In genomic region chr15:27669931-27670411, GRCm38 (mm10) we compare ENCODE assay signal across 19 mouse cellular contexts. TPM values are rescaled to one million over a fixed set of nuclear protein-coding genes. Genes with fewer than 3 reads are reported as not detected.
DNase-seq lines count a peak whose midpoint lies in the region; ATAC-seq and TF ChIP-seq lines count a peak whose summit lies in the region.
"Had no signal": no experiment of that assay in that cellular context is flagged by ENCODE, and none has a peak within 500 bp of the region (broad histone marks: within the 10 kb centered on the region; RNA-seq: fewer than 3 reads in every experiment).

No protein-coding gene starts in this region.

- no peaks in the 10 kb centered on the region for H3K27me3 ChIP-seq in kidney, postnatal 0 days (ENCODE audit: insufficient read depth, low read length)
- H3K27me3 ChIP-seq: forebrain, embryonic 15.5 days; hindbrain, embryonic 15.5 days; neural tube, embryonic 15.5 days had no signal

- H3K4me2 ChIP-seq in kidney, postnatal 0 days (ENCODE audit: low read length), result no peak overlapping the region
- H3K4me2 ChIP-seq: forebrain, embryonic 15.5 days; hindbrain, embryonic 15.5 days; neural tube, embryonic 15.5 days had no signal

- H3K4me3 ChIP-seq in kidney, postnatal 0 days (replicated peaks; ENCODE audit: low read depth, low read length), result no peak overlapping the region
- H3K4me3 ChIP-seq: erythroblast, embryonic 14.5 days; forebrain, embryonic 15.5 days; gastrocnemius, adult 2 months; heart, adult 2 months; hindbrain, embryonic 15.5 days; megakaryocyte, embryonic 14.5 days; neural tube, embryonic 15.5 days had no signal

- no peak for TF ChIP-seq CTCF in kidney, postnatal 0 days (IDR thresholded peaks at IDR 0.05; ENCODE audit: low read depth)

- ATAC-seq in kidney, postnatal 0 days (replicated peaks; ENCODE audit: low FRiP score, low read depth), result no peak
- peak; percentile 35 for ATAC-seq in inflammation-experienced regulatory T-cells, adult 6 months
- ATAC-seq: forebrain, embryonic 15.5 days had no signal

- 69% methylated on average over 12 of the region's 12 CpGs for WGBS in kidney, postnatal 0 days

- no peak overlapping the region for H3K9ac ChIP-seq in kidney, postnatal 0 days (ENCODE audit: low read depth, low read length)
- H3K9ac ChIP-seq: forebrain, embryonic 15.5 days; hindbrain, embryonic 15.5 days; neural tube, embryonic 15.5 days had no signal

- H3K36me3 ChIP-seq in kidney, postnatal 0 days (ENCODE audit: insufficient read depth, low read length), result no peaks in the 10 kb centered on the region
- H3K36me3 ChIP-seq: forebrain, embryonic 15.5 days; hindbrain, embryonic 15.5 days; neural tube, embryonic 15.5 days had no signal

- no peaks in the 10 kb centered on the region for H3K4me1 ChIP-seq in kidney, postnatal 0 days (replicated peaks; ENCODE audit: insufficient read depth, low read length)
- H3K4me1 ChIP-seq: forebrain, embryonic 15.5 days had no signal

- H3K27ac ChIP-seq in kidney, postnatal 0 days, result no peak overlapping the region; the same call in 1 of the 2 replicates
- H3K27ac ChIP-seq: forebrain, embryonic 15.5 days; gastrocnemius, adult 2 months; heart, adult 2 months; hindbrain, embryonic 15.5 days; neural tube, embryonic 15.5 days had no signal

- no peaks in the 10 kb centered on the region for H3K9me3 ChIP-seq in kidney, postnatal 0 days (replicated peaks; ENCODE audit: low read length)
- H3K9me3 ChIP-seq: forebrain, embryonic 15.5 days; hindbrain, embryonic 15.5 days; megakaryocyte, embryonic 14.5 days; neural tube, embryonic 15.5 days had no signal

- peak; percentile 25 for DNase-seq in kidney, postnatal 0 days (ENCODE audit: low spot score)
- DNase-seq in kidney, adult 8-10 months, result no peak
- peak; percentile 42 to 50 for DNase-seq in CD8-positive naive resting alpha-beta T cell, adult 2 months (ENCODE audit: low read depth in 2 of 2, low spot score in 2 of 2)
- DNase-seq in thymus, postnatal 14 days, result peak; percentile 71
- no peak for DNase-seq in neural tube, embryonic 10.5 days (ENCODE audit: extremely low spot score, low spot score)
- DNase-seq in urinary bladder, postnatal 36 days (ENCODE audit: low spot score in 2 of 2), result no peak
- DNase-seq in kidney, adult 11 months, result no peak
- DNase-seq: adrenal gland, postnatal 25 days; cerebellum, postnatal 10 days; gastrocnemius, adult 2 months; heart, adult 2 months; heart, postnatal 10 days; liver had no signal

RNA-seq across cellular contexts. Expression of gene Otulinl, which starts 11.4 kb away (rescaled TPM):
- polyA plus RNA-seq in kidney, postnatal 0 days (2015; fragmentation: Nextera tagmentation; extraction: Ambion mirVana), result 27.2 and 28.4 TPM in 2 replicates
- 100 to 1,000 TPM; 136 to 203 (median 170) TPM for polyA plus RNA-seq in inflammation-experienced regulatory T-cells, adult 6 months (2017; shearing (Covaris generic))

RNA-seq across cellular contexts. Expression of gene Otulin, which starts 39.5 kb away (rescaled TPM):
- polyA plus RNA-seq in kidney, postnatal 0 days (2015; fragmentation: Nextera tagmentation; extraction: Ambion mirVana), result 37.6 and 41.1 TPM in 2 replicates
- 10 to 100 TPM; 10.4 to 14.3 (median 12.3) TPM for polyA plus RNA-seq in inflammation-experienced regulatory T-cells, adult 6 months (2017; shearing (Covaris generic))

Comparison
In these comparisons a context has a peak if more than half of its experiments do, and no peak if none do; other contexts are left out.
1. DNase-seq: peak in kidney, postnatal 0 days (single experiment), CD8-positive naive resting alpha-beta T cell, adult 2 months (2 of 2) and thymus, postnatal 14 days (single experiment); none in kidney, adult 8-10 months (0 of 2), neural tube, embryonic 10.5 days (single experiment), urinary bladder, postnatal 36 days (0 of 2) and kidney, adult 11 months (single experiment).